Mouse (Mus musculus) cortical plate, adult 2 months (tissue): ENCODE data around the gene Habp2.

Experiments used
- CTCF ChIP-seq: fragments of 200-500 bp; IDR thresholded peaks from 2 replicates; pipeline ENCODE4 v1.5.1; 2011; ENCODE audit warnings: mild to moderate bottlenecking, control low read depth, low read length; ENCODE audit not compliant: insufficient read depth; ENCODE audit errors: extremely low read depth
- POLR2A ChIP-seq: fragments of 200-500 bp; IDR thresholded peaks from 2 replicates; pipeline ENCODE4 v1.6.1; 2011; ENCODE audit warnings: mild to moderate bottlenecking, low read length, control low read depth; ENCODE audit not compliant: insufficient read depth; ENCODE audit errors: extremely low read depth

- TF ChIP-seq POLR2A (no peak), CTCF (no peak)
Measured at GRCm38 (mm10) chr19:56265149-56265548, 21.8 kb upstream of the Habp2 start.
